Mouse (Mus musculus) forebrain, embryonic 16.5 days (tissue): ENCODE results near the gene Wdr5. TPM values are rescaled to one million over a fixed set of nuclear protein-coding genes. Genes with fewer than 3 reads are reported as not detected.
A peak's percentile ranks its signal among the peaks of the same experiment; 100 is the strongest.

Experiments used
- ATAC-seq: fragments of 200-750 bp; cut with Nextera tagmentation; 2 replicates; pipeline ENCODE4 v1.8.0; 2017; ENCODE audit warnings: mild to moderate bottlenecking, moderate library complexity
- H3K27ac ChIP-seq: fragments of 300-500 bp; sonication (generic); 2 replicates; pipeline ENCODE4 v1.5.1; 2014; ENCODE audit warnings: low read length, control low read depth
- H3K27me3 ChIP-seq: fragments of 300-500 bp; sonication (generic); replicated peaks from 2 replicates; pipeline ENCODE4 v1.6.1; 2014; ENCODE audit warnings: low read length; ENCODE audit not compliant: control insufficient read depth, insufficient read depth
- H3K36me3 ChIP-seq: fragments of 300-500 bp; sonication (generic); 2 replicates; pipeline ENCODE4 v1.6.1; 2014; ENCODE audit not compliant: control insufficient read depth, insufficient read depth
- H3K4me1 ChIP-seq: fragments of 300-500 bp; sonication (generic); replicated peaks from 2 replicates; pipeline ENCODE4 v1.6.1; 2014; ENCODE audit warnings: low read length; ENCODE audit not compliant: control insufficient read depth, insufficient read depth
- H3K4me2 ChIP-seq: fragments of 300-500 bp; sonication (generic); 2 replicates; pipeline ENCODE4 v1.6.1; 2014; ENCODE audit warnings: mild to moderate bottlenecking, low read length, control low read depth
- H3K4me3 ChIP-seq: fragments of 300-500 bp; sonication (generic); replicated peaks from 2 replicates; pipeline ENCODE4 v1.5.1; 2014; ENCODE audit warnings: mild to moderate bottlenecking, low read length, control low read depth
- H3K9ac ChIP-seq: fragments of 300-500 bp; sonication (generic); replicated peaks from 2 replicates; pipeline ENCODE4 v1.6.1; 2014; ENCODE audit warnings: low read depth, low read length, control low read depth
- H3K9me3 ChIP-seq: fragments of 300-500 bp; sonication (generic); 2 replicates; pipeline ENCODE4 v1.6.1; 2016; ENCODE audit warnings: low read length; ENCODE audit not compliant: control insufficient read depth
- WGBS: fragments of 180-500 bp; shearing (Covaris S2); extraction: QIAGEN DNeasy Blood & Tissue Kit; methylation state at CpG from one replicate; pipeline ENCODE4 v1.1.7; 2014; 5-methylcytosine and 5-hydroxymethylcytosine counted together
- polyA plus RNA-seq: library from polyadenylated mRNA; unstranded; fragments of >200 nt; fragmentation: Nextera tagmentation; extraction: Ambion mirVana; gene quantifications from 2 replicates; pipeline ENCODE4 v1.2.1, GENCODE M21; 2015

The Wdr5 gene
- polyA plus RNA-seq, result 51.8 and 56.9 TPM in 2 replicates

- H3K27me3 ChIP-seq, result no peaks in the 10 kb centered on the region
- peaks cover 3% of the 10 kb centered on the region; the same call in 1 of the 2 replicates for H3K36me3 ChIP-seq
- peak; percentile 95 for ATAC-seq
- no peaks in the 10 kb centered on the region for H3K9me3 ChIP-seq
- H3K9ac ChIP-seq, result peak within 1 kb of the TSS; percentile 85
- H3K4me3 ChIP-seq, result peak within 1 kb of the TSS; percentile 86
- peaks cover 27% of the 10 kb centered on the region for H3K4me1 ChIP-seq
- H3K27ac ChIP-seq, result peak within 1 kb of the TSS; percentile 82
- WGBS, result under 1% methylated on average over 51 of the region's 57 CpGs
- peak within 1 kb of the TSS; percentile 95 for H3K4me2 ChIP-seq
These were observed at the start of gene Wdr5 for GRCm38 (mm10) chr2:27514639-27515328. TSS of gene Wdr5 (plus strand) at chr2:27515157.

GRCm38 (mm10) chr2:27469292-27469990, 45.5 kb upstream of the Wdr5 start:
- H3K4me3 ChIP-seq, result no peak overlapping the region
- no peak overlapping the region for H3K4me2 ChIP-seq
- H3K4me1 ChIP-seq, result peaks cover 37% of the 10 kb centered on the region
- no peak for ATAC-seq
- no peak overlapping the region for H3K9ac ChIP-seq
- 81% methylated on average over 4 of the region's 4 CpGs for WGBS
- H3K36me3 ChIP-seq, result no peaks in the 10 kb centered on the region; the same call in 1 of the 2 replicates
- H3K27me3 ChIP-seq, result no peaks in the 10 kb centered on the region
- no peak overlapping the region for H3K27ac ChIP-seq
- no peaks in the 10 kb centered on the region for H3K9me3 ChIP-seq

- ATAC-seq, result no peak
- Histone ChIP-seq H3K9me3 (no peaks in the 10 kb centered on the region), H3K27ac (no peak overlapping the region), H3K4me1 (peaks cover 38% of the 10 kb centered on the region), H3K27me3 (no peaks in the 10 kb centered on the region), H3K4me2 (no peak overlapping the region), H3K36me3 (no peaks in the 10 kb centered on the region; the same call in 1 of the 2 replicates), H3K9ac (no peak overlapping the region), H3K4me3 (no peak overlapping the region)
- WGBS, result 73% methylated on average over 3 of the region's 3 CpGs
These were observed 45.0 kb upstream of the Wdr5 start for GRCm38 (mm10) chr2:27469991-27470355.

- no peaks in the 10 kb centered on the region for H3K9me3 ChIP-seq
- no peaks in the 10 kb centered on the region for H3K27me3 ChIP-seq
- H3K9ac ChIP-seq, result no peak overlapping the region
- no peak overlapping the region for H3K4me3 ChIP-seq
- no peak overlapping the region for H3K27ac ChIP-seq
- 98% methylated on average over 2 of the region's 2 CpGs for WGBS
- no peak for ATAC-seq
- H3K4me1 ChIP-seq, result peaks cover 38% of the 10 kb centered on the region
- no peaks in the 10 kb centered on the region; the same call in 1 of the 2 replicates for H3K36me3 ChIP-seq
- no peak overlapping the region for H3K4me2 ChIP-seq
These were observed 44.4 kb upstream of the Wdr5 start for GRCm38 (mm10) chr2:27470535-27470934.

- ATAC-seq, result no peak
- H3K27me3 ChIP-seq, result no peaks in the 10 kb centered on the region
- H3K4me3 ChIP-seq, result no peak overlapping the region
- peaks cover 38% of the 10 kb centered on the region for H3K4me1 ChIP-seq
- no peaks in the 10 kb centered on the region for H3K9me3 ChIP-seq
- H3K27ac ChIP-seq, result no peak overlapping the region
- no peaks in the 10 kb centered on the region; the same call in 1 of the 2 replicates for H3K36me3 ChIP-seq
- no peak overlapping the region for H3K4me2 ChIP-seq
- no peak overlapping the region for H3K9ac ChIP-seq
These were observed 43.8 kb upstream of the Wdr5 start for GRCm38 (mm10) chr2:27471170-27471584.

- Histone ChIP-seq H3K27ac (no peak overlapping the region), H3K4me3 (peak overlapping the region; percentile 99), H3K4me2 (peak overlapping the region; percentile 83), H3K4me1 (peaks cover 43% of the 10 kb centered on the region), H3K9me3 (no peaks in the 10 kb centered on the region), H3K27me3 (no peaks in the 10 kb centered on the region), H3K9ac (no peak overlapping the region), H3K36me3 (no peaks in the 10 kb centered on the region; the same call in 1 of the 2 replicates)
- WGBS, result 74% methylated on average over 7 of the region's 7 CpGs
- no peak for ATAC-seq
These were observed 41.7 kb upstream of the Wdr5 start for GRCm38 (mm10) chr2:27473061-27473765.

GRCm38 (mm10) chr2:27473911-27474310, 41.0 kb upstream of the Wdr5 start:
- Histone ChIP-seq H3K4me2 (peak overlapping the region; percentile 83), H3K27ac (no peak overlapping the region), H3K9me3 (no peaks in the 10 kb centered on the region), H3K4me1 (peaks cover 43% of the 10 kb centered on the region), H3K27me3 (no peaks in the 10 kb centered on the region), H3K4me3 (peak overlapping the region; percentile 99), H3K9ac (peak overlapping the region; percentile 95), H3K36me3 (no peaks in the 10 kb centered on the region; the same call in 1 of the 2 replicates)
- WGBS, result 28% methylated on average over 4 of the region's 4 CpGs
- no peak for ATAC-seq

- peak overlapping the region; percentile 83 for H3K4me2 ChIP-seq
- WGBS, result 0% methylated on average over 79 of the region's 84 CpGs
- no peaks in the 10 kb centered on the region for H3K36me3 ChIP-seq
- peak overlapping the region; percentile 99 for H3K4me3 ChIP-seq
- peaks cover 43% of the 10 kb centered on the region for H3K4me1 ChIP-seq
- peak overlapping the region; percentile 95 for H3K9ac ChIP-seq
- H3K27me3 ChIP-seq, result no peaks in the 10 kb centered on the region
- H3K27ac ChIP-seq, result peak overlapping the region; percentile 95
- ATAC-seq, result peak; percentile 44
- no peaks in the 10 kb centered on the region for H3K9me3 ChIP-seq
These were observed 40.1 kb upstream of the Wdr5 start for GRCm38 (mm10) chr2:27474621-27475484.
